Mouse (Mus musculus): Measurements from ENCODE around the gene Scgb1b30.
"Not testable (repeated sequence)": the region's sequence is repeated elsewhere in the genome, so short reads cannot be mapped to it uniquely, and the experiment has no call there.

Scgb1b30 gene

DNA sequence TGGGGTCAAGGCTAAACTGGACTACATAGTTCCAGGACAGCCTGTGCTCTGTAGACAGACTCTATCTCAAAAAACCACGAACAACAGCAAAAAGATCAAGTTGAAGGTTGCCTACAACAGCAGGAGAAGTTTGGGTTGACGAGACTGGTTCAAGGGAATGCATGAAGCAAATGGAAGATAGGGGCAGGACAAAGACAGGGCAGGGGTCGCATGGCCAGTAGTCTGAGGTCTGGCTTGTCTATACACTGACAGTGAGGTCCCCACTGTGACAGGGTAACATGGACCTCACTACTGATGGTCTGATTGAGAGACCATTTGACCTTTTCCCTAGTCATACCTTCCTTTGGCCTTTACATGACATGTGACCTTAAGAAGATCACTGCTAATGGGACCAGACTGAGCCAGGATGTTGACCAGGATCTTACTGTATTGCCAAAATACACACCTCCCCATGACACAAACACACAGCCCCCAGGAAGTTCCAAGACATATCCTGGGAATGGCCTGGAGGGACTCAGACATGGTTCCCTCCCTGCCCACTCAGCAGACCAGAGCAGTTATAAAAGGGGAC, at the start of gene Scgb1b30:
Gene Scgb1b30 (plus strand): TSS at position 521 of the 571 bp plus-strand sequence.
- in situ Hi-C loops (cut with MseI, MboI), result no loop called here

DNA sequence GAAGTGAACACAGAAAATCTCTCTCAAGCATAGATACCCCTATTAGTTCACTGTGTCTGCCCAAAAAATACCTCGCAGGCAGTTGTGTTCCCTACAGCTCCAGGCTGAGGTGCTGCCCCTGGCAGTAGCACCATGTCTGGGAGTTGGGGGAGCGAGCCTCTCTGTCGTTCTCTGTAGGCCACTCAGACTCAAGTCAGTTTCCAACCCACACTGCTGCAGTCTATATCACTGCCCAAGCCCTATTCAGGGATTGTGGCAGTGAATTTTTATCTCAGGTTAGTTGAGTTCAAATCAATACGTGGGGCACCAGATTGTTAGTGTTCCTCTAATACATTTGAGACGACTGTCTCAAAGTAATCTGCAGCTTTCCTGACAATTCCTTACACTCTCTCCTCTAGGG, 27.1 kb upstream of the Scgb1b30 start:
- in situ Hi-C loops (cut with MseI, MboI), result not testable (repeated sequence)

DNA sequence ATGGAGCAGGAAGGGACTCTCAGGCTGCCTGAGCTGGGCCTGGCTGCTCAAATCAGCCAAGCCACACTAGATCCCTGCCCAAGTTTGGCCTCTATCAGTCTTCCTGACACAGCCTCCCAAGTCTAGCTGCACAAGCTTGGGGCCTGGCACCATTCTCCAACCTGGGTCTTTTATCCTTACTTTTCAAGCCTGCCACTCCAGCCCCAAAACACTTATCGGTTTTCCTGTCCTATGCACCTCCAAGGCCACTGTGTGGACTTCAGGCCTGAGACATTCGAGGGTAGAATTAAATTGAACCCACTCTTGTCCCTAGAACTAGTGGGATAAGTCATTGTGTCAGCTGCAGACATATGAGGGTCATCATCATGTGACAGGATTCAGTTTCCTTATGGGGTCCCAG, 4.8 kb downstream of the Scgb1b30 start:
- in situ Hi-C loops (cut with MseI, MboI), result no loop called here

DNA sequence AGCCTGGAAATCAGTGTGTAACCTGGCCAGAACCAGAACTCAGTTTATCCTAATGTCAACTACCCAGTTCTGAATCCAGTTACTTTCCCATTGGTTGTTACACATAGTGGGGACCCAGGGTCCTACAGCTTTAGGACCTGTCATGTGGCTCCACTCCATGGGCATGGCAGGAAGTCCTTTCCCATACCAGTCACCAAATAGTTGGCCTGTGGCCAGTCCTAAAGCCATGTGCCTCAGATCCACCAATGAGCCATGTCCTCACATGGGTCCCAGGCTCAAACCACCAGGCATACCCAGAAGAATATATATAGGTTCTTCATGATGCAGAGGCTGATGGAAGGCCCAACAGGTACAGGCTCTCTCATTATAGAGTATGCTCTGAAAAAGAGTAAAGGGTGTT, 6.0 kb downstream of the Scgb1b30 start:
- in situ Hi-C loops (cut with MseI, MboI), result no loop called here

- in situ Hi-C loops (cut with MseI, MboI), result no loop called here
Measured at GRCm38 (mm10) chr7:34109190-34109589, 14.0 kb downstream of the Scgb1b30 start.

- in situ Hi-C loops (cut with MseI, MboI), result no loop called here
Measured at GRCm38 (mm10) chr7:34116601-34117000, 21.4 kb downstream of the Scgb1b30 start.

- in situ Hi-C loops (cut with MseI, MboI), result not testable (repeated sequence)
Measured at GRCm38 (mm10) chr7:34120636-34121035, 25.4 kb downstream of the Scgb1b30 start.

- in situ Hi-C loops (cut with MseI, MboI), result no loop called here
Measured at GRCm38 (mm10) chr7:34122987-34123720, 27.9 kb downstream of the Scgb1b30 start.

- in situ Hi-C loops (cut with MseI, MboI), result no loop called here
Measured at GRCm38 (mm10) chr7:34125346-34125745, 30.1 kb downstream of the Scgb1b30 start.

DNA sequence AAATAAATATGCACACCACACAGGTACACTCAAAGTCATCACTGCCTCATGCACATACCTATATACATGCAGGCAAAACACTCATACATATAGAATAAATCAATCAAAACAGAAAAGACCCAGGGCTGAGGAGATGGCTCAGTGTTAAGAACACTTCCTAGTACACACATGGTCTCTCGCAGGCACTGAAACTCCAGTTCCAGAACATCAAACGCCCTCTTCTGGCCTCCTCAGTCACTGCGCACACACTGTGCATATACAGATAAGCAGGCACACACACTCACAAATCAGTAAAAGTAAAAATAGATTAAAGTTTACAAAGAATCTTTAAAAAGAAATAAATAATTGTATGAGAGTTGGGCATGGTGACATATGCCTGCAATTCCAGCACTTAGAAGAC, 31.1 kb downstream of the Scgb1b30 start:
- in situ Hi-C loops (cut with MseI, MboI), result no loop called here

- in situ Hi-C loops (cut with MseI, MboI), result no loop called here
Measured at GRCm38 (mm10) chr7:34131118-34131517, 35.9 kb downstream of the Scgb1b30 start.

DNA sequence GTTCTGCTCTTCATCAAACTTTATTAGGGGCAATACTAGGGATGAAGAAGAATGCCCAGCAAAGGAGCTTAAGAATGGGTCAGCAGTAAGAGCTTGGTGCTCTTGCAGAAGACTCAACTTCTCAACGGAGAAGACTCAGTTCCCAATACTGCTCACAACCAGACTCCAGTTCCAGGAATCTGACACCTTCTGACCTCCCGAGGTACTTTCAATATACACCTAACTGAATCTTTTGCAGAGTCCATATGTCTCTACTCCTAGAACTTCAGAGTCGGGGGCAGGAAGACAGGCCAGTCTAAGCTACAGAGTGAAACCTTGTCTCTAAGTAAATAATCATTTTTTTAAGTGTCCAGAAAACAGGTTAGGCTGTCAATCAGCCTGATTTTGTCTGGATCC, 36.7 kb downstream of the Scgb1b30 start:
- in situ Hi-C loops (cut with MseI, MboI), result no loop called here

DNA sequence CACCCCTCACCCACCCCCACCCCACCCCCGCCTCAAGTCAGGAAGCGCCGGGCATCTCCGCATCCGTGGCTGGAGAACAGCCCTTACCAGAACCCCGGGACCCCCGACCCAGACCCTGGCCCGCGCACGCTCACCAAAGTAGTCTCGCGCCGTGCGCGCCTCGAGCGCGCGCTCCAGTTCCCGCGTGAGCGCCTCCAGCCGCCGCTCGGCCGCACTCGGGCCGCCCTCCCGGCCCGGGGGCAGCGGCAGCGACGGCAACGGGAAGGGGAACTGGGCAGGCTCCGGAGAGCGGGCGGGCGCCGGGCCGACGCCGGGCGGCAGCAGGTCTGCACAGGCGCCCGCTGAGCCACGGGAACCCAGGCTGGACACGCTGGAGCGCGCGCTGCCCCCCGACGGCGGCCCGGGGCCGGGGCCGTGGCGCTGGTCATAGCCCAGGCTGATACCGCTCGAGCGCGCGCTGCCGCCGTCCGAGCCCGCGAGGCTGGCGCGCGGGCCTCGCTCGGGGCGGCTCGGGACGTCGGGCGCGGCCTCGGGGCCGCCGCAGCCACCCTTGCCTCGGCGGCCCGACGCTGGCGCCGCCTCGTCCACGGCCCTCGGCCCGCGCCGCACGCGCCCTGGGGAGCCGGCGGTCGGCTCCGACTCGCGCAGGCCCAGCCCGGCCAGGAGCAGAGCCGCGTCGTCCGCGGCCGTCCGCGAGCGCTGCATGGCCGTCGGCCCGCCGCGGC, 37.3 kb downstream of the Scgb1b30 start:
- in situ Hi-C loops (cut with MseI, MboI), result no loop called here

GRCm38 (mm10) chr7:34133117-34133762, 38.0 kb downstream of the Scgb1b30 start, which contains the start of gene Wtip:
Wtip (minus strand) TSS chr7:34133268.
- in situ Hi-C loops (cut with MseI, MboI), result no loop called here

GRCm38 (mm10) chr7:34134336-34134735, 39.1 kb downstream of the Scgb1b30 start:
- in situ Hi-C loops (cut with MseI, MboI), result no loop called here

DNA sequence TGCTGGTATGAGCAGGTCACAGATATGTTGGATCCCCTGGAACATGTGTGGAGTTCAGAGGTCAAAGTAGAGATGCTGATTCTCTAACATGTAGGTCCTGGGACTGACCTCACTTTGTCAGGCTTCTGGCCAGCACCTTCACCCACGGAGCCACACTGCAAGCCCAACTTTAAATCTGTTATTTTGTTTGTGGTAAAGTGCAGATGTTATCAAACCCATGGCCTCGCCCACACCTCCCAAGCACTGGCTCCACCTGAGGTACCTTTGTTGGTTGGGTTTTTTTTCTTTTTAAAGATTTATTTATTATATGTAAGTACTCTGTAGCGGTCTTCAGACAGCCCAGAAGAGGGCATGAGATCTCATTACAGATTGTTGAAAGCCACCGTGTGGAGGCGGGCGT, 44.3 kb downstream of the Scgb1b30 start:
- in situ Hi-C loops (cut with MseI, MboI), result no loop called here

DNA sequence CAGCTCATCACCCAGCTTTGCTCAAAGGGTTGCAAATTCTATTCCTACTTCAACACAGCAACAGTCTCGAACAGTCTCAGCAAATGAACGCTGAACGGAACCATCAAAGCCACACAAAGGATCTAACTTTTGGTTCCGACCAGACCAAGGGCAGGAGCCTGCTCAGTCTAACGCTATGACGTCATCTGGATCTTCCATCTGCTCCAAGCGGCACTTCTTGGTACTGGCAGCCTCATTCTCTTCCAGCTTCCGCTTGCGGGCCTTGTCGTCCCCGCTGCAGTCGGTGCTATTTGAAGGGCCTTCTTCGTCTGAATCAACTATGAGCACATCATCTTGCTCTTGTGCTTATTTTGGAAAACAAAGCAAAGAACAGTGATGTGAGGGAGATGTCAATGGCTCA, 45.9 kb downstream of the Scgb1b30 start:
- in situ Hi-C loops (cut with MseI, MboI), result no loop called here

GRCm38 (mm10) chr7:34147193-34147592, 52.0 kb downstream of the Scgb1b30 start:
- in situ Hi-C loops (cut with MseI, MboI), result no loop called here
